Mouse (Mus musculus): Measurements from ENCODE around the gene Tbx2.

The Tbx2 gene

GRCm38 (mm10) chr11:85825031-85825430 lies 7.3 kb upstream of the Tbx2 start:
- no peak for DNase-seq (ENCODE audit: low spot score in 2 of 2)

GRCm38 (mm10) chr11:85825823-85826222 lies 6.5 kb upstream of the Tbx2 start:
- no peak for DNase-seq (ENCODE audit: low spot score in 2 of 2)

- no peak for DNase-seq (ENCODE audit: low spot score in 2 of 2)
Measured at GRCm38 (mm10) chr11:85827342-85827741, 5.0 kb upstream of the Tbx2 start.

- DNase-seq (ENCODE audit: low spot score in 2 of 2) = no peak
Measured at GRCm38 (mm10) chr11:85828691-85829519, 3.4 kb upstream of the Tbx2 start.

GRCm38 (mm10) chr11:85829520-85830440 lies 2.6 kb upstream of the Tbx2 start:
- no peak for DNase-seq (ENCODE audit: low spot score in 2 of 2)

GRCm38 (mm10) chr11:85830901-85831341 lies 1.4 kb upstream of the Tbx2 start:
- no peak for DNase-seq (ENCODE audit: low spot score in 2 of 2)

- DNase-seq (ENCODE audit: low spot score in 2 of 2) = no peak
Measured at GRCm38 (mm10) chr11:85831656-85832230, 608 bp upstream of the Tbx2 start.

- DNase-seq (ENCODE audit: low spot score in 2 of 2) = no peak
Measured at GRCm38 (mm10) chr11:85833081-85833521, 750 bp downstream of the Tbx2 start.

- no peak for DNase-seq (ENCODE audit: low spot score in 2 of 2)
Measured at GRCm38 (mm10) chr11:85833761-85834385, 1.5 kb downstream of the Tbx2 start.

- no peak for DNase-seq (ENCODE audit: low spot score in 2 of 2)
Measured at GRCm38 (mm10) chr11:85834386-85834931, 2.1 kb downstream of the Tbx2 start.

- DNase-seq (ENCODE audit: low spot score in 2 of 2) = no peak
Measured at GRCm38 (mm10) chr11:85835001-85835752, 2.8 kb downstream of the Tbx2 start.

- no peak for DNase-seq (ENCODE audit: low spot score in 2 of 2)
Measured at GRCm38 (mm10) chr11:85835753-85836522, 3.6 kb downstream of the Tbx2 start.

- no peak for DNase-seq (ENCODE audit: low spot score in 2 of 2)
Measured at GRCm38 (mm10) chr11:85836523-85837290, 4.4 kb downstream of the Tbx2 start.

GRCm38 (mm10) chr11:85837291-85837647 lies 4.9 kb downstream of the Tbx2 start:
- no peak for DNase-seq (ENCODE audit: low spot score in 2 of 2)

- no peak for DNase-seq (ENCODE audit: low spot score in 2 of 2)
Measured at GRCm38 (mm10) chr11:85837648-85838423, 5.5 kb downstream of the Tbx2 start.

GRCm38 (mm10) chr11:85838424-85839257 lies 6.3 kb downstream of the Tbx2 start:
- DNase-seq (ENCODE audit: low spot score in 2 of 2) = no peak

- DNase-seq (ENCODE audit: low spot score in 2 of 2) = no peak
Measured at GRCm38 (mm10) chr11:85839258-85840030, 7.1 kb downstream of the Tbx2 start.

Data from frontal cortex, postnatal 10 days (tissue).